Mouse (Mus musculus): Measurements from ENCODE around the gene Trpm6.

DNA sequence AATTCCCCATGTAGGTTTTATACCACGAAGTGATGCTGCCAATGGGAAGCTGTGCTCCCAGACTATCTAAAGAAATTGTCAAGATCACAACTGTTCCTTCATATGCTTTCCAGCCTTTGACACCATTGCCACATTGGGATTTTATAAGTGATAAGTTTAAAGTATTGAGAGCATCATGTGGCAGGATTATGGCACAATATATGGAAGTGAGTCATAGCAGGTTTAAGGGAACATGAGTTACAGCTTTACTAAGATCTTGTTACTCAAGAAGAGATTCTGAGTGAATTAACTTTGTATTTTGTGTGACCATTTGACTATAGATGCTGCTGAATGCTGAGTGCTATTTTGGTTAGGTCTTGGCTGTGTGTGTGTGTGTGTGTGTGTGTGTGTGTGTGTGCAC is 21.8 kb downstream of the Trpm6 start:
- TF ChIP-seq CHD1 (IDR thresholded peaks at IDR 0.05; ENCODE audit: low read depth, low read length) (no peak), MAFK (IDR thresholded peaks at IDR 0.05; ENCODE audit: insufficient replicate concordance, low read length) (no peak)

All from CH12.LX (cell line).